Mouse (Mus musculus): ENCODE measurements around the gene Dab2ip. TPM values are rescaled to one million over a fixed set of nuclear protein-coding genes. Genes with fewer than 3 reads are reported as not detected.
A peak's percentile ranks its signal among the peaks of the same experiment; 100 is the strongest.

Gene Dab2ip
- total RNA-seq, 1 experiment from 2014 or later: 137 TPM

GRCm38 (mm10) chr2:35719230-35720005 lies 161.4 kb downstream of the Dab2ip start:
- no peak for DNase-seq

- peak; percentile 88 for DNase-seq
These were observed 162.0 kb downstream of the Dab2ip start for GRCm38 (mm10) chr2:35720104-35720503.

- DNase-seq: no peak
These were observed 162.5 kb downstream of the Dab2ip start for GRCm38 (mm10) chr2:35720550-35720949.

- no peak for DNase-seq
These were observed 162.9 kb downstream of the Dab2ip start for GRCm38 (mm10) chr2:35720956-35721355.

GRCm38 (mm10) chr2:35722821-35723220 lies 164.8 kb downstream of the Dab2ip start:
- DNase-seq: no peak

GRCm38 (mm10) chr2:35723267-35723666 lies 165.2 kb downstream of the Dab2ip start:
- no peak for DNase-seq

- no peak for DNase-seq
These were observed 165.6 kb downstream of the Dab2ip start for GRCm38 (mm10) chr2:35723691-35724090.

GRCm38 (mm10) chr2:35728633-35729032 lies 170.6 kb downstream of the Dab2ip start:
- DNase-seq: no peak

- peak; percentile 33 for DNase-seq
These were observed 171.3 kb downstream of the Dab2ip start for GRCm38 (mm10) chr2:35729077-35730065.

- DNase-seq: no peak
These were observed 173.8 kb downstream of the Dab2ip start for GRCm38 (mm10) chr2:35731671-35732449.

- no peak for DNase-seq
These were observed 176.9 kb downstream of the Dab2ip start for GRCm38 (mm10) chr2:35735001-35735400.

GRCm38 (mm10) chr2:35736061-35736460 lies 178.0 kb downstream of the Dab2ip start:
- no peak for DNase-seq

- DNase-seq: no peak
These were observed 179.5 kb downstream of the Dab2ip start for GRCm38 (mm10) chr2:35737467-35738027.

GRCm38 (mm10) chr2:35739669-35740254 lies 181.7 kb downstream of the Dab2ip start:
- DNase-seq: no peak

GRCm38 (mm10) chr2:35745876-35746275 lies 187.8 kb downstream of the Dab2ip start:
- no peak for DNase-seq

GRCm38 (mm10) chr2:35746638-35747037 lies 188.6 kb downstream of the Dab2ip start:
- no peak for DNase-seq

- DNase-seq: no peak
These were observed 189.4 kb downstream of the Dab2ip start for GRCm38 (mm10) chr2:35747371-35748035.

- DNase-seq: no peak
These were observed 192.6 kb downstream of the Dab2ip start for GRCm38 (mm10) chr2:35750533-35751141.

GRCm38 (mm10) chr2:35751781-35752505 lies 193.9 kb downstream of the Dab2ip start:
- no peak for DNase-seq

GRCm38 (mm10) chr2:35756467-35756866 lies 198.4 kb downstream of the Dab2ip start:
- DNase-seq: no peak

All from adrenal gland, postnatal 25 days (tissue).